Mouse (Mus musculus): ENCODE results near the gene AA467197.

AA467197 gene

DNA sequence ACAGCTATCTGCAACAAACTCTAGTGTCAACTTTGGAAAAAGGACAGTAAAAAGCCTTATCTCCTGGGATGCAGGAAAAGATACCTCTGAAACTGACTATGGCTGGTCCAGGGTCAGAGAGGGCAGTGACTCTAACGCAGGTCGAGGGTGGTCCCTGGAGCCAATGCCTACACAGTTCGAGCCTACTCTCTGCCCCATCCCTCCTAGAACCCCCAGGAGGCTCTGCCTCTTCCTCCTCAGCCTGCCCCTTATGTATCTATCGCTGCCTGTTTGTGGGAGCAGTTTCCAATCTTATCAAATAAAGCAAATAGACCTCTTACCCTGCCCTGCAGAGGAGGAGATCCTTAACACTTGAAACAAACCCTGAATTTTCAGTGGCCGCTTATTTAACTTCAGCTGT is 1.9 kb downstream of the AA467197 start:
- no peak for DNase-seq

DNA sequence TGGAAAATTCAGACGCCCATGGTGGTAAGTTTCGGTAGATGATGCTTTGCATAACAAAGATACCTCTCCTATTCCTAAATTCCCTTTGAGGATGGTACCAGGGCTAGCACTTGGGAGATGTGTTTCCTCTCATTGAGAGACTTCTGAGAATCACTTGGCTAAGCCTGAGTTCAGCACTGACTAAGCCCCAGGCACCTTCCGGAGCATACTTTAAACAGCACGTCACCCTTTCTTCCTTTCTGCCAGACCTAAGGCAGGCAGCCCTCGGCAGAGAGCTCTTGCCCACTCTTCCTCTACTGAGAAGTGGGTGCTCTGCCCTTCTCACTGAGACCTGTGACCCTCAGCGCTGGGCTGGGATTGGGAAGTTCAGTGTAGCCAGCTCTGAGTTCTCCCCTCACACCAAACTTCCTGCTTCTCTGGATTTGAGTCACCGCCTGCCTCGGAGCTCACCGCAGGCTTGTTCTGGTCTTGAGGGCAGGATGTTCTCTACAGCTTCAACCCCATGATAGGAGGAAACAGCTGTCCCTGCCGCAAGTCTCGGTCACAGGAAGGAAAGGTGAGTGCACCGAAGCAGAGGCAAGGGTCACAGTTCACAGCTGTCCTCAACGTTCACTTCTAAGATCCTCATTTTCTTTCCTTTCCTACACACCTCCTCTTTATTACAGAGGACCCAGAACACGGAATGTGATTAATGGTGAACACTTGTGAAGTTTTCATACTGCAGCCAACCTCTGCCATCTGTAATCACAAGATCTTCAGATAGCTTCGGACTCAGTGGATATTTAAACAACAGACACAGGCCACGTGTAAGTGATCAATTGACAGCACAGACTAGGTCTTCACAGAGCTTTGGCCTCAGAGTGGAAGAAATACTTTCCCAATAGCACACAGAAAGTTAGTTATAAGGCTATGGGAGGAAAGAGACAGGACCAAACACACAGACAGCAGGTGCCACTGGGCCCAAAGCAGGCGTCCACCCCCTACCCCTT is 15.6 kb downstream of the AA467197 start:
- DNase-seq, result peak; percentile 36 to 39

DNA sequence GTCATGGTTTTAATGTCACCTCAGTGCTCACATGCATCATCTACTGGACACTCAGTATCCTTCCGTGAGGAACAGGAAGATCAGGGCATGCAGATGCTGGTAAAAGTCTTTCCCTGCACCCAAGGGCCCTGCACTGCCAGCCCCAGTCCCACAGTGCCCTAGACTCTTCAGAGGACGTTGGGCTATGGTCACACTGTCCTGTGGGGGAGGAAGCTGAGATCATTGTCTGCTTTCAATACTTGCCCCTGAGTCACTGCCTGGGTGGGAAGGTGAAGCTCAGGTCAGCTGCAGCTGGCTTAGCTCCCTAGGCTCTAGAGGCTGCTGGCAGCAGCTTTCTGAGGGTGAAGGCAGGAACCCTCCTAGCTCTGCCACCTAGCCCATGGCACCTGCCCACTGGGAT is 19.3 kb downstream of the AA467197 start:
- peak in 1 of 2 experiments; percentile 7 for DNase-seq

DNA sequence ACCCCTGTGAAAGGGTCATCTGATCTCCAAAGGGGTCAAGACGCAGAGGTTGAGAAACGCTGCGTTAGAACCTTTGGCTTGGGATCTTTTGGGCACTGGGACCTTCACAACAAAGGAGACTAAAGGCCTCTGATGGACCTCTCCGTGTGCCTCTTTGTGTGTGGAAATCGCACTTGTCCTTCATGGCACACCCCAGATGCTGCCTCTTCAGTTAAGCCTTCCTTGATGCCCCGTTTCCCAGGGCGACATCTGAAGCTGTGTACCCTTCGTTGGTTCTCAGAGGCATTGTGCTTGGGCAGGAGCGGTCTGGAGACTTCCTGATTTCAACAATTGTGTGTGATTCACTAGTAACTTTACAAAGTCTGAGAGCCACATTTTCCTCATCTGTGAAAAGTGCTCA is 20.0 kb downstream of the AA467197 start:
- DNase-seq, result no peak

- no peak for DNase-seq
Measured at GRCm38 (mm10) chr2:122657707-122658524, 21.1 kb downstream of the AA467197 start.

GRCm38 (mm10) chr2:122659825-122660224 is 23.0 kb downstream of the AA467197 start:
- no peak for DNase-seq

GRCm38 (mm10) chr2:122665253-122665972 is 28.6 kb downstream of the AA467197 start:
- DNase-seq, result no peak

- peak; percentile 40 to 74 for DNase-seq
Measured at GRCm38 (mm10) chr2:122665973-122666875, 29.4 kb downstream of the AA467197 start.

DNA sequence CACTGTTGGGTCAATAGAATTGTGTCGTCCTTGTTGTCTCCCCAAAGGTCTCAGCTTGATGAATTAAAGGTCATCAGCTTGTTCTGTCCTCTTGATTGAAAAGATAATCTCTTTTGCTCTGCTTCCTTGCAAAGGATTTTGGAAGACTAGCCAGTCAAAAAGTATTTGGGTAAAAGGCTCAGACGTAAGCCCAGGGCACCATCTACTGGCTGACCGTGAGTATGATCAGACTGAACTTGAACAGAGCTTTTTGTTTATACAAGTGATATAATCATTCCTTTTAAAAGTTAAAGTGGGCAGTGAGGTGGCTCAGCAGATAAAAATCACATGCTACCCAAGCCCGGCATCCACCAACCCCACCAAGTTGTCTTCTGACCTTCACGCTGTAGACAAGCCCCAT is 31.1 kb downstream of the AA467197 start:
- DNase-seq, result peak; percentile 15 to 64

GRCm38 (mm10) chr2:122671714-122672113 is 34.9 kb downstream of the AA467197 start:
- no peak for DNase-seq

DNA sequence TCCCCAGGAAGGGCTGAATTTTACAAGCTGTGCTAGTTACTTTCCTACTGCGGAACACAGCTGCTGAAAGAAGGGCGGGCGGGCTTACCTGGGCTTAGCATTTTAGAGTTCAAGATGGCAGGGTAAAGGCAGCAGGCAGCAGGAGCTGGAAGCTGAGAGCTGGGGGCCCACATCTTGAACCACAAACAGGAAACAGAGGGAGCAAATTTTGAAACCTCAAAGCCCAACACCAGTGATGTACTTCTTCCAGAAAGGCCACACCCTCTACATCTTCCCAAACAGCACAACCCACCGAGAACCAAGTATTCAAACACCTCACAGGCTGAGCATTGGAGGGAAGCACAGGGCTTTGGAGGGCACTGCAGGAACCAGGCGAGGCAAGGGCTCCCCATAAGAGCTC is 36.1 kb downstream of the AA467197 start:
- no peak for DNase-seq

GRCm38 (mm10) chr2:122675126-122675525 is 38.3 kb downstream of the AA467197 start:
- DNase-seq, result no peak

- no peak for DNase-seq
Measured at GRCm38 (mm10) chr2:122681379-122682137, 44.8 kb downstream of the AA467197 start.

GRCm38 (mm10) chr2:122682520-122682919 is 45.7 kb downstream of the AA467197 start:
- no peak for DNase-seq

- no peak for DNase-seq
Measured at GRCm38 (mm10) chr2:122683641-122684040, 46.9 kb downstream of the AA467197 start.

DNA sequence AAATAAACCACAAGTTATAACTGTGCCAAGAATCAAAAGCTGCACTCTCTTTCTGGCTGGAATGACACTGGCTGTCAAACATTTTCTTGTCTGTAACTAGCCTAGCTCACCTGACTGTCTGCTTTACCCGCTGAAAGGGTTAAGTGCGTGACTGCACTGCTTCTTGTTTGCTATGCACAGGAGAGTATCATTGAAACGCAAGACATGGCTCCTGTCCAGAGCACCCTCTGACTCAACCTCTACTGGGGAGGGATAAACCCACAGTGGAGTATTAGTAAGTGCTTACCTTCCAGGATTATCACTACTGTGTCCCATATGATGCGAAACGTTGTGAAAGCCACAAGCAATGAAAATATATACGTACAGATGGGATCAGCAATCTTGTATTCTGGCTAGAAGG is 49.9 kb downstream of the AA467197 start:
- no peak for DNase-seq

Data from kidney, postnatal 36 days (tissue).